In the genomic region with DNA sequence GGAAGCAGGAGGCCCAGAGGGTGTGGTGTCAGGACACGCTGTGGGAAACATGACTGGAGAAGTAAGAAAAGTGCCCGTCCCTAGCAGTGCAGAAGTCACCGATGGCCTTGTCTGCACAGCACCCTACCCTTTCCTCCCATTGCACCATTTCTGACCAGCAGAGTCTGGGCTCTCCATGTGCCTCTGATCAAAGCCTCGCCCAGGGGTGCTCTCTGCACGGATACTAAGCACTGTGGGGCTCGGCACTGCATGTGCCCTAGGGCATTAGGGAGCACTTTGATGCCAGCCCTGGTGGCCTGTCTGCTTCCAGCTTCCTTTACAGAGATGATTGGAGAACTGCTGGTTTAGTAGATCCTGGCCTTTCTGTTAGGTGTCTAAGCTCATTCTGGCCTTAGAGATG, we compare ENCODE assay signal across 13 mouse cellular contexts. TPM values are rescaled to one million over a fixed set of nuclear protein-coding genes. Genes with fewer than 3 reads are reported as not detected.
DNase-seq lines count a peak whose midpoint lies in the region; ATAC-seq and TF ChIP-seq lines count a peak whose summit lies in the region.
"Had no signal": no experiment of that assay in that cellular context is flagged by ENCODE, and none has a peak within 500 bp of the region (broad histone marks: within the 10 kb centered on the region; RNA-seq: fewer than 3 reads in every experiment).

No protein-coding gene starts in this region.

- no peak for DNase-seq in cerebellum, adult 2 months
- no peak for DNase-seq in cerebellum, adult 8-10 months
- no peak for DNase-seq in kidney, postnatal 25 days
- DNase-seq in MEL (ENCODE audit: low read depth, low spot score): no peak
- no peak for DNase-seq in layer of hippocampus, adult 18-20 months (ENCODE audit: low spot score in 2 of 2)
- DNase-seq: adrenal gland, postnatal 10 days; cerebellum, adult 9-10 months; kidney, adult 11 months had no signal

- no peaks in the 10 kb centered on the region for H3K27me3 ChIP-seq in cerebellum, adult 2 months (ENCODE audit: control insufficient read depth, insufficient read depth, low read length)
- no peaks in the 10 kb centered on the region for H3K27me3 ChIP-seq in kidney, embryonic 16.5 days (ENCODE audit: insufficient read depth, low read length)
- H3K27me3 ChIP-seq in MEL (ENCODE audit: control insufficient read depth in 1 of 2, insufficient read depth in 2 of 2, low read length in 2 of 2): no peaks in the 10 kb centered on the region
- H3K27me3 ChIP-seq: megakaryocyte, embryonic 14.5 days had no signal

- 85% methylated on average over 6 of the region's 6 CpGs for WGBS in cerebellum, adult 2 months
- 67% methylated on average over 6 of the region's 6 CpGs for WGBS in kidney, embryonic 16.5 days

- peak overlapping the region; percentile 40; the same call in 1 of the 2 replicates for H3K27ac ChIP-seq in cerebellum, adult 2 months (ENCODE audit: insufficient read depth, low read length)
- peak overlapping the region; percentile 56; the same call in 1 of the 2 replicates for H3K27ac ChIP-seq in kidney, embryonic 16.5 days (ENCODE audit: low read length)
- H3K27ac ChIP-seq in MEL (ENCODE audit: control insufficient read depth, low read depth, low read length): 0 out of 2 replicates have a peak overlapping the region, but pooled peaks have one; percentile 8

- H3K79me2 ChIP-seq in MEL (ENCODE audit: control insufficient read depth, insufficient read depth, low read length, poor library complexity): no peaks in the 10 kb centered on the region

- H3K4me2 ChIP-seq in kidney, embryonic 16.5 days (replicated peaks; ENCODE audit: low read depth, low read length): no peak overlapping the region

- no peaks in the 10 kb centered on the region for H3K36me3 ChIP-seq in kidney, embryonic 16.5 days (ENCODE audit: insufficient read depth, low read length)
- peaks cover 0 to 34% of the 10 kb centered on the region in 2 experiments; a peak in 2 of 4 replicates for H3K36me3 ChIP-seq in MEL (ENCODE audit: control insufficient read depth in 1 of 2, insufficient read depth in 2 of 2, low read length in 2 of 2)

- TF ChIP-seq EP300 in MEL (IDR thresholded peaks at IDR 0.05; ENCODE audit: low read depth in 1 of 2, low read length in 2 of 2): no peak

- H3K4me3 ChIP-seq in cerebellum, adult 2 months (replicated peaks; ENCODE audit: insufficient read depth, low read depth, low read length): no peak overlapping the region
- no peak overlapping the region for H3K4me3 ChIP-seq in kidney, embryonic 16.5 days (ENCODE audit: low read length)
- no peak overlapping the region for H3K4me3 ChIP-seq in MEL (ENCODE audit: control insufficient read depth in 1 of 2, insufficient read depth in 1 of 2, low read depth in 2 of 2, low read length in 2 of 2)
- H3K4me3 ChIP-seq: erythroblast, embryonic 14.5 days; megakaryocyte, embryonic 14.5 days had no signal

- H3K9ac ChIP-seq in kidney, embryonic 16.5 days (replicated peaks; ENCODE audit: low read length): no peak overlapping the region
- H3K9ac ChIP-seq in MEL (ENCODE audit: control insufficient read depth, low read depth, low read length, poor library complexity, severe bottlenecking): no peak overlapping the region

- no peaks in the 10 kb centered on the region for H3K9me3 ChIP-seq in kidney, embryonic 16.5 days (ENCODE audit: low read length)
- H3K9me3 ChIP-seq in MEL (replicated peaks; ENCODE audit: insufficient read depth, low read length): no peaks in the 10 kb centered on the region
- H3K9me3 ChIP-seq: megakaryocyte, embryonic 14.5 days had no signal

- no peak for ATAC-seq in kidney, embryonic 16.5 days (ENCODE audit: low FRiP score, low TSS enrichment)
- peak; percentile 39 for ATAC-seq in megakaryocyte, adult 5-6 weeks (ENCODE audit: poor library complexity, severe bottlenecking)
- no peak for ATAC-seq in frontal cortex, adult (ENCODE audit: low TSS enrichment)

- no peak for TF ChIP-seq POLR2A in cerebellum, adult 2 months (IDR thresholded peaks at IDR 0.05; ENCODE audit: borderline replicate concordance, insufficient read depth, low read length)
- TF ChIP-seq POLR2A in MEL (IDR thresholded peaks at IDR 0.05; ENCODE audit: control insufficient read depth in 1 of 2, insufficient read depth in 1 of 2, low read depth in 1 of 2, low read length in 2 of 2, poor library complexity in 1 of 2): no peak

- no peak for TF ChIP-seq CTCF in cerebellum, adult 2 months (IDR thresholded peaks at IDR 0.05; ENCODE audit: borderline replicate concordance, insufficient read depth, low read depth, low read length)
- no peak for TF ChIP-seq CTCF in MEL (IDR thresholded peaks at IDR 0.05 in 2 of 3, conservative IDR thresholded peaks at IDR 0.05 in 1 of 3; ENCODE audit: control insufficient read depth in 1 of 3, insufficient read depth in 1 of 3, low read depth in 2 of 3, low read length in 3 of 3, poor library complexity in 1 of 3, severe bottlenecking in 1 of 3)

- no peak for TF ChIP-seq RAD21 in MEL (IDR thresholded peaks at IDR 0.05; ENCODE audit: low read depth, low read length)

- peaks cover 8% of the 10 kb centered on the region for H3K4me1 ChIP-seq in cerebellum, adult 2 months (ENCODE audit: control insufficient read depth, insufficient read depth, low read length)
- H3K4me1 ChIP-seq in kidney, embryonic 16.5 days (ENCODE audit: insufficient read depth, low read length): peaks cover 25% of the 10 kb centered on the region
- peaks cover 29 to 35% of the 10 kb centered on the region in 2 experiments for H3K4me1 ChIP-seq in MEL (ENCODE audit: control insufficient read depth in 1 of 2, insufficient read depth in 2 of 2, low read length in 2 of 2)

TF ChIP-seq in MEL, 35 proteins besides CTCF, POLR2A, EP300 and RAD21:
- TF ChIP-seq JUND (IDR thresholded peaks at IDR 0.05; ENCODE audit: low read depth, low read length) (no peak), UBTF (IDR thresholded peaks at IDR 0.05; ENCODE audit: borderline replicate concordance, insufficient read depth, low read depth, low read length) (no peak), MAFK (IDR thresholded peaks at IDR 0.05; ENCODE audit: borderline replicate concordance, low read depth, low read length) (no peak), ZMIZ1 (IDR thresholded peaks at IDR 0.05; ENCODE audit: low read depth, low read length) (no peak), USF2 (IDR thresholded peaks at IDR 0.05; ENCODE audit: borderline replicate concordance in 1 of 2, insufficient read depth in 1 of 2, low read depth in 1 of 2, low read length in 2 of 2) (no peak), RCOR1 (IDR thresholded peaks at IDR 0.05; ENCODE audit: low read depth, low read length) (no peak), ZNF384 (IDR thresholded peaks at IDR 0.05; ENCODE audit: low read depth, low read length) (no peak), CHD1 (IDR thresholded peaks at IDR 0.05; ENCODE audit: low read depth, low read length) (no peak)
TF ChIP-seq in MEL: peak in this region for 0.

RNA-seq across cellular contexts. Expression of gene Ada, which starts 37.2 kb away (rescaled TPM):
- polyA plus RNA-seq in cerebellum, adult 2 months (2012; rRNA removed): 1.4 and 1.5 TPM in 2 replicates
- polyA plus RNA-seq in kidney, embryonic 16.5 days (2015; fragmentation: Nextera tagmentation; extraction: Ambion mirVana): 11.7 and 13.3 TPM in 2 replicates
- total RNA-seq in MEL (2012; rRNA removed): 35.1 and 36.7 TPM in 2 replicates
- polyA plus RNA-seq in MEL (2012; ENCODE audit: insufficient read depth in 1 of 2, insufficient read length in 2 of 2, low read depth in 1 of 2, low replicate concordance in 2 of 2, missing spikeins in 1 of 2): 10 to 100 TPM in 1 of 2 experiments, not detected in 1; 36.5 TPM
- 3.7 and 5.3 TPM in 2 replicates for total RNA-seq in megakaryocyte, adult 5-6 weeks (2015)
- 6.1 and 7.6 TPM in 2 replicates for total RNA-seq in megakaryocyte, adult 5-6 weeks (2017)
- total RNA-seq in layer of hippocampus, adult 18-20 months (2021): 1 to 10 TPM; 1.0 to 1.9 TPM

RNA-seq across cellular contexts. Expression of gene Pkig, which starts 54.7 kb away (rescaled TPM):
- 49.6 and 57.4 TPM in 2 replicates for polyA plus RNA-seq in cerebellum, adult 2 months (2012; rRNA removed)
- polyA plus RNA-seq in kidney, embryonic 16.5 days (2015; fragmentation: Nextera tagmentation; extraction: Ambion mirVana): 180 and 187 TPM in 2 replicates
- total RNA-seq in MEL (2012; rRNA removed): 74.6 and 79.5 TPM in 2 replicates
- polyA plus RNA-seq in MEL (2012; ENCODE audit: insufficient read depth in 1 of 2, insufficient read length in 2 of 2, low read depth in 1 of 2, low replicate concordance in 2 of 2, missing spikeins in 1 of 2): 100 to 1,000 TPM in 1 of 2 experiments, not detected in 1; 160 TPM
- total RNA-seq in megakaryocyte, adult 5-6 weeks (2015): 47.7 and 50.9 TPM in 2 replicates
- 36.8 and 55.2 TPM in 2 replicates for total RNA-seq in megakaryocyte, adult 5-6 weeks (2017)
- total RNA-seq in layer of hippocampus, adult 18-20 months (2021): 100 to 1,000 TPM in 1 of 2 experiments, 10 to 100 TPM in 1; 98.0 to 101 TPM
